Mouse (Mus musculus): Measurements from ENCODE around the gene Zfand2b. TPM values are rescaled to one million over a fixed set of nuclear protein-coding genes. Genes with fewer than 3 reads are reported as not detected.

The Zfand2b gene
- polyA plus RNA-seq, 1 experiment = 68.0 TPM

DNA sequence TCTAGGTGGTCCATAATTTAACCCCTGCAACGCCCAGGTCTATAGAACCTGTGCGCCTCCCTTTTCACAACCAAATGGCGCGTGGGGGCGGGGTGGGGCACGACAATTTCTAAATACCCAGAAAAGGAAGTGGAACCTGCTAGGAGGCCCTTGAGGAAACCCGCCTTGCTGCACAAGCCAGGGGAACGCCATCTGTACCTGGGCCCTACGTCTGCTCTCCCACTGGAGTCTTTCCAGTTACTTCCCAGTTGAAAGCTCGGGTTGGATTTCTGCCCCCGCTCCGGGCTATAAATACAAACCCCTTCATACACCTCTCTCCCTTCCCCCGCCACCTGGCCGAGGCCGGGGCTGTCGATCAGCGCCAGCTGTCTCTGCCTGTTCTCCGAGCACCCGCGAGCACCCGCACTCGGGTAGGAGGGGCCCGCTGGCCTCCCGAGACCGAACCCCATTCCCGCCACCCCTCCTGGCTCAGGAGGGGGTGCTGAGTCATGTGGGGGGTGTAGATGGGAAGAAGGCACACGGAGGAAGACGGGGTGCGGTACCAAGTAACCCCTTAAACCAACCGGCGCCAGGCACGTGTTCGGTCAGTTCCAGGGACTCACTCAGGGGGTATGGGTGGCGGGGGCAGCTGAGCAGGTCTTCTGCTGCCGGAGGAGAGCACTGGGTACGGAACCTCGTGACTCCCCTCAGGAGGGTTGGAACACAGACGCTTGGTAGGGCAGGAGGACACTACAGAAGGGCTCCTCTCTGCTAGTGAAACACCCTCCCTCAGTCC, 50.0 kb downstream of the Zfand2b start:
- 2% methylated on average over 38 of the region's 38 CpGs for WGBS
- TF ChIP-seq CTCF (IDR thresholded peaks at IDR 0.05; ENCODE audit: insufficient read depth, low read length) = no peak
- TF ChIP-seq POLR2A (IDR thresholded peaks at IDR 0.05; ENCODE audit: borderline replicate concordance, extremely low read depth, low read depth, low read length) = no peak; the same call in 1 of the 2 replicates
- DNase-seq = peak; percentile 49
- peaks cover 4% of the 10 kb centered on the region; the same call in 1 of the 2 replicates for H3K4me1 ChIP-seq (ENCODE audit: control insufficient read depth, insufficient read depth, low read length)
- peak overlapping the region; percentile 69 for H3K4me3 ChIP-seq (replicated peaks; ENCODE audit: extremely low read depth, low read depth, low read length)

DNA sequence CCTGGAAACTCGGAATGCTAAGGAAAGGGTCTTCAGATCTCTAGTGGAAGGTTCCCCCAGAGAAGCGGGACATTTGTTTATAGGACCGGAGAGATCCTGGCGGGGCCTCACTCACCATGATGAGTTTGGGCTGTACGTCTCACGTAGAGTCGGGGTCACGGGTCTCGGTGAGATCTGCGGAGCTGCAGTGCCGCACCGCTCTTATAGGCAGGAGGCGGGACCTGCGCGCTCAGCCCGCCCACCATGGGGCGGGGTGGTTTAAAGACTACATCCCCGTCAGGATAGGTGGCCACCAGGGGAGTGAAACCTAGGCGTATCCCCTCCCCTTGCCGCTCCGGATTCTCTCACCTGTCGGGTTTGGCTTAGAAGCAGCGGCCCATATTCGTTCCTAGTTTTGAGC, 50.6 kb downstream of the Zfand2b start:
- DNase-seq = peak; percentile 93
- Histone ChIP-seq H3K4me1 (ENCODE audit: control insufficient read depth, insufficient read depth, low read length) (peaks cover 4% of the 10 kb centered on the region; the same call in 1 of the 2 replicates), H3K4me3 (replicated peaks; ENCODE audit: extremely low read depth, low read depth, low read length) (peak overlapping the region; percentile 72)
- under 1% methylated on average over 24 of the region's 24 CpGs for WGBS
- TF ChIP-seq POLR2A (IDR thresholded peaks at IDR 0.05; ENCODE audit: borderline replicate concordance, extremely low read depth, low read depth, low read length) = peak; percentile 99
- no peak for TF ChIP-seq CTCF (IDR thresholded peaks at IDR 0.05; ENCODE audit: insufficient read depth, low read length)

DNA sequence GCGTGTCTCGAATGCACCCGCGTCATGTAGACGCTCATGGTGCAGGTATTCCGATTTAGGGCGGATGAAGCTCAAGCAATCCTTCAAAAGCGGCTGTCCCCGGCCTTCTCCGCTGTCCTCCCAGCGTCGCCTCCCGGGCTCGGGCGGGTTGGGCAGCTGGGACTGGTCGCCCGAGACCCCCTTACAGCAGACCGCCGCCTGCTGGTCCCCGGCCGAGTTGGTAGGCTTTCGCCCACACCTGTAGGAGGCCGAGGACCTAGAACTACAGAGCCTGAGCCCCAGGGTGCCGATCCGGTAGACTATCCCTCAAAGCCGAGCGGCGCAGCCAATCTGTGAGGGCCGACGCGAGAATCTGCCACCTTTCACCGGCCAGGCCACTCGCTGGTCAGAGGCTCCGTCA, 51.1 kb downstream of the Zfand2b start, which contains the start of gene Tuba4a:
Gene Tuba4a, minus strand, starts transcription at position 335 of the 400 bp plus-strand sequence.
- peak within 1 kb of the TSS; percentile 72 for H3K4me3 ChIP-seq (replicated peaks; ENCODE audit: extremely low read depth, low read depth, low read length)
- peaks cover 4% of the 10 kb centered on the region; the same call in 1 of the 2 replicates for H3K4me1 ChIP-seq (ENCODE audit: control insufficient read depth, insufficient read depth, low read length)
- DNase-seq = no peak
- TF ChIP-seq CTCF (IDR thresholded peaks at IDR 0.05; ENCODE audit: insufficient read depth, low read length) (no peak), POLR2A (IDR thresholded peaks at IDR 0.05; ENCODE audit: borderline replicate concordance, extremely low read depth, low read depth, low read length) (no peak)
- WGBS = 1% methylated on average over 34 of the region's 34 CpGs

Other genes with a start within 250 kb of the Zfand2b start
- gene Cfap65, start 233.0 kb upstream of the Zfand2b start, polyA plus RNA-seq (2012; rRNA removed) = 23.0 and 27.7 TPM in 2 replicates
- gene Ihh, start 217.0 kb upstream of the Zfand2b start, polyA plus RNA-seq (2012; rRNA removed) = 0.54 and 1.2 TPM in 2 replicates
- 1.8 and 2.7 TPM in 2 replicates for gene Nhej1, start 43.4 kb upstream of the Zfand2b start, polyA plus RNA-seq (2012; rRNA removed)
- 1.4 and 2.0 TPM in 2 replicates for gene Slc23a3, start 34.8 kb upstream of the Zfand2b start, polyA plus RNA-seq (2012; rRNA removed)
- gene Cnppd1, start 25.9 kb upstream of the Zfand2b start, polyA plus RNA-seq (2012; rRNA removed) = 57.6 and 64.3 TPM in 2 replicates
- 112 and 123 TPM in 2 replicates for gene Retreg2, start 25.9 kb upstream of the Zfand2b start, polyA plus RNA-seq (2012; rRNA removed)
- 14.6 and 18.7 TPM in 2 replicates for gene Abcb6, start 11.7 kb downstream of the Zfand2b start, polyA plus RNA-seq (2012; rRNA removed)
- gene Ankzf1, start 23.5 kb downstream of the Zfand2b start, polyA plus RNA-seq (2012; rRNA removed) = 15.4 and 20.0 TPM in 2 replicates
- 65.7 and 73.3 TPM in 2 replicates for gene Atg9a, start 23.6 kb downstream of the Zfand2b start, polyA plus RNA-seq (2012; rRNA removed)
- gene Glb1l, start 42.2 kb downstream of the Zfand2b start, polyA plus RNA-seq (2012; rRNA removed) = 8.8 and 15.4 TPM in 2 replicates
- 130 and 140 TPM in 2 replicates for gene Stk16, start 42.2 kb downstream of the Zfand2b start, polyA plus RNA-seq (2012; rRNA removed)
- 36.6 and 103 TPM in 2 replicates for gene Tuba4a, start 51.2 kb downstream of the Zfand2b start, polyA plus RNA-seq (2012; rRNA removed)
- not detected in 2 replicates for gene A630095N17Rik, start 63.5 kb downstream of the Zfand2b start, polyA plus RNA-seq (2012; rRNA removed)
- 54.5 and 56.1 TPM in 2 replicates for gene Dnajb2, start 67.8 kb downstream of the Zfand2b start, polyA plus RNA-seq (2012; rRNA removed)
- 2.1 and 2.5 TPM in 2 replicates for gene Ptprn, start 95.9 kb downstream of the Zfand2b start, polyA plus RNA-seq (2012; rRNA removed)
- gene Resp18, start 109.8 kb downstream of the Zfand2b start, polyA plus RNA-seq (2012; rRNA removed) = 1.2 and 2.5 TPM in 2 replicates
- 104 and 129 TPM in 2 replicates for gene Dnpep, start 149.3 kb downstream of the Zfand2b start, polyA plus RNA-seq (2012; rRNA removed)
- 107 and 185 TPM in 2 replicates for gene Des, start 191.7 kb downstream of the Zfand2b start, polyA plus RNA-seq (2012; rRNA removed)
- gene Speg, start 206.7 kb downstream of the Zfand2b start, polyA plus RNA-seq (2012; rRNA removed) = 31.5 and 35.0 TPM in 2 replicates

Data from lung, adult 2 months (tissue).